Mouse (Mus musculus): ENCODE data around the gene Sox18.

Gene Sox18

DNA sequence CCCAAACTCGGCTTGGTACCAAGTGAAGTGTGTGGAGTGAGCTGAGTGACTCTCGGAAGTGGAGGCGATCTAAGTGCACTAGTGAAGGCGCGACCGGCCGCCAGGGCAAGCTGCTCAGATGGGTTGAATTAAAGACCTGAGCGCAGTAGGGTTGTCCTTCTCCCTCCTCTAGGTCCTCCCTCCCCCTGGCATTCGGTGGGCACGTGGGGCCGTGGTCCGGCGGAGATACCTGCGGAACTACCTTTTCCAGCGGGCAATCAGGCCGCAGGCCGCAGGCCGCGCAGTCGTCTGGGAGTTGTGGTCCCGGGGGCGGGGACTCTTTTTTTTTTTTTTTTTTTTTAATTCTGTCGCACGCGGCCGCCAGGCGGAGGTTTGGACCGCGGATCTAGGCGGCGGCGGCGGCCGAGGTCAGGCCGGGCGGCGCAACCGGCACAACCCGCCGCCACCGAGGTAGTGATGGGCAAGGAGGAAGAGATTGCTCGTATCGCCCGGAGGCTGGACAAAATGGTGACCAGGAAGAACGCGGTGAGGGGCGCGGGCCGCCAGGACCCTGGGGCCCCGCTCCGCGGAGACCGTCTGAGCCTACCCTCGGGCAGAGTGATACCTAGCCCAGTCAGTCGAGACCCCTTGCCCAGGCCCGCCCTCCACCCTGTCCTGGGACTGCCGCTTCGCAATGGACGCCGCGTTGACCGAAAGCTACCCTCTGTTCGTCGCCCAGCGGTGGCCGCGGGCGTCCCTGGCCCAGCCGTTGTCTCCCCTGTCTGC lies 8.7 kb upstream of the Sox18 start, which contains the start of gene Tcea2:
Tcea2 (plus strand) TSS at position 360 of the 765 bp plus-strand sequence.
- peak; percentile 78 for DNase-seq

DNA sequence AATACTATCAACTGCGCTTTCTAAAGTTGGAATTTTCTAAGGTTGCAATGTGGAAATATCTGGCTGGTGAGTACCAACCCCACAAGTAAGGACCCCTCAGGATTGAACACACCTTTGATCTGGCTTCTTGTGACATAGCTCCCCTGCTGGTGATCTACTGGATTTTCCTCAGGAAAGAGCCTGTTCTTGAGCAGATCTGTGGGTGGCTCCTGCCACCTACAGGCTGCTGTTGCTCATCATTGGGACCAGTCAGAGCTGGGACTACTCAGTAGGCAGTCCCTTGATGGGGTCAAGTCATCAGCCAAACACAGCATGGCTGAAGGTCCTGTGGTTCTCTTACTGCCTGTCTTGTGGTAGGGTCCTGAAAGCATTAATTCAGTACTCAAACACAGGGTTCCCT lies 7.3 kb upstream of the Sox18 start:
- DNase-seq: peak; percentile 89

DNA sequence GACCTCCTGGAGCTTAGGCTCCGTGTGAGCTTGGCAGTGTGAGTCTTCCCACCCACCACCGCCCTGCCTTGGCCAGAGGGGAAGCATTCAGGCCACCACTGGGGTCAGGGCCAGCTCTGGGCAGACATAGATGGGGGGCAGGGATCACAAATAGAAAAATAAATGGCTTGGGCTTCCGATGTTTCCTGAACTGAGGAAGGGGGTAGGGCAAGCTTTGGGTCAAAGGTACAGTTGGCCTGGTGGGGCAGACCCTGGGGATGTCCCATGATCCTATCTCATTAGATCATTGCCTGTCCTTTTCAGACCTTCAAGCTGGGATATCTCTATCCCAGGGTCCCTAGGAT lies 6.3 kb upstream of the Sox18 start:
- DNase-seq: peak; percentile 60

DNA sequence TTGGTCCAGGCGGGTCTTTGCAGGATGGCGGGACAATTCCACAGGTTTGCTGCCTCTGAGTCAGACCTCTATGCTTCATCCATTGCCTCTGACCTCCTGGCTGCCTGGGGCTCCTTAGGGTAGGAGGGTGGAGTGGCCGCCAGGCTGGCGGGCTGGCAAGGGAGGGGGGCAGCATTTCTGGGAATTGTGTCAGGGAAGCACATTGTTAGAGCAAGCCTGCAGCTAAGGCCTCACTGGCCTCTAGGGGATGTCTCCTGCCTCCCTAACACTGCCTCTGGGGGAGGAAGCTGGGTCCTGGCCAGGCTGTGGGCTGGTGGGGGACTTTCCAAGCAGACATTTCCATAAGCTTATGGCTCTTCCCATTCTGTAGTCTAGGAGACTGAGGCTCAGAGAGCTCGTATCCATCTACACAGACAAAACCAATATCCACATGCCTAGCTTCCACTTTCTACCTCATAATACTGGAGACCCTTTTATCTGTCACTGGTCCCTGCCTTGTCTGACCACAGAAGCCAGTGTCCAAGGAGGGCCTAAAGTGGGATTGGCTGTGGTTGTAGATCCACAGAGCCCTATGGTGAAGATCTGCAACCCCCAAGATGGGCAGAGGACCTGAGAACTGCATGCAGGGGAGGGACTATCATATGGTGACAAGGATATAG lies 5.8 kb upstream of the Sox18 start:
- DNase-seq: peak; percentile 82

DNA sequence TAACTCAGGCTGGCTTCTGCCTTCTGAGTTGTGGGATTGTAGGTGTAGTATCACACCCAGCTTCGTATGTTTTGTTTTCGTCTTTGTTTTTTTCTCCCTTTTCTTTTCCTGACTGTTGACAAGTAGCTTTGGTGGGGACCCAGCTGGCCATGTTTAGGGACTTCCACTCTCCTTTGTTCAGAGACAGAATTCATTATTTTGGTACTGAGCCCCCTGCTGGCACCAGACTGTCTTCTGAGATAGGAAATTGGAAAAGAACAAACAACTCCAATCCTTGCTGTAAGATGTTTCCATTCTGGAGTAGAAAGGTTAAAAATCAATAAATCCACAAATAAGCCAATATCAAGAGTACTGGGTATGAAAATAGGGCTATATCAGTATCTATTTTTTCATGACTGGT lies 5.0 kb upstream of the Sox18 start:
- peak; percentile 65 for DNase-seq

DNA sequence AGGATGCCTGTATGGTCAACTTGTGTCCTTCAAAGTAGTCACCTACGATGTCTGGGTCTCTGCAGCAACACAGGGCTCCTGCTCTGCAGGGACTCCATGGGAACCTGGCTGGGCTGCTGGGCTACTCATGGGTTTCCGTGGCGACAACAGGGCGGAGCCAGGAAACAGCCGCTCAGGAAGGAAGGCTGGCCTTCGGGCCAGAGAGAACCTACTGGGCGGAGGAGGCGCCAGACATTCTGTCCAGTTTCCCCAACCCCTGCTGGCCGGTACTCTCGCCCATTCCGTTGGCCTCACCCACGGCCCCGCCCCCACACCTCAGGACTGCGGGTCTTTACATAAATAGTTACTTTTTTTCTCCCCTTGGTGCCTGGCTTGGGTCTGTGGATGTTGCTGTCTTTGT lies 4.0 kb upstream of the Sox18 start:
- peak; percentile 89 for DNase-seq

DNA sequence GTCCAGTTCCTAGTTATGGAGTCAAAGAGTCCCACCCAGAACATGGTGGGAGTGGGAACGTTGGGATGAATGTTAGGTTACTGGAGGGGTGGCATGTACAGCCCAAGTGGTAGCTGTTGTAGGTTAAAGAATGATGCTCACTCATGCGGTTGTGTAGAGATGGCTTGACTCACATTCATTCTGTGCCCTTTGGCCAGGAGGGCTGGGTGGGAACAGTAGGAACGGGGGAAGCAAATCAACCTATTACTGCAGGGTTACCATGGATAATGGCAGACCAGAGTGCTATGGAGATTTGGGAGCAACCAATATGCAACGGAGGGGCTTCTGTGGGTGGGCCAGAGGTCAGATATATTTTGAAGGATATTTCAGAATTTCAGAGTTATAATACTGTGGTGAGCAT lies 3.5 kb upstream of the Sox18 start:
- DNase-seq: no peak

DNA sequence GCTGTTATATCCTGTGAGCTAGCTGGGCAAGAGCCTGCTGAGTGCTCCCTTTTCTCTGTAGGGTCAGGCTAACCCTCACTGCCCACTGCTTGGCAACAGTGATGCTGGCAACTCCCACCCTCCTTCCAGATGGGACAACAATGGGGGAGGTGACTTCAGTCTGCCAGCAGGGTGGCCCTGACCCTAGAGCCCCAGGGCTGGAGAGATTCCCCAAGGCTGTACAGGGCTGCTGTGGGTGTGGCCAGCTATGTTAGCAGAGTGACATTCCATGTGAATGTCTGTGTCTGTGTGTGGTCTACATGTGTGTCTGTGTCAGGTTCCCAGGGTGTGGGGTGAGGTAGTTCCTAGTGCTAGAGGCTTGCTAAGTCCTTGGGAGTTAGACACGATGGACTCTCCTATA lies 2.1 kb upstream of the Sox18 start:
- peak; percentile 66 for DNase-seq

DNA sequence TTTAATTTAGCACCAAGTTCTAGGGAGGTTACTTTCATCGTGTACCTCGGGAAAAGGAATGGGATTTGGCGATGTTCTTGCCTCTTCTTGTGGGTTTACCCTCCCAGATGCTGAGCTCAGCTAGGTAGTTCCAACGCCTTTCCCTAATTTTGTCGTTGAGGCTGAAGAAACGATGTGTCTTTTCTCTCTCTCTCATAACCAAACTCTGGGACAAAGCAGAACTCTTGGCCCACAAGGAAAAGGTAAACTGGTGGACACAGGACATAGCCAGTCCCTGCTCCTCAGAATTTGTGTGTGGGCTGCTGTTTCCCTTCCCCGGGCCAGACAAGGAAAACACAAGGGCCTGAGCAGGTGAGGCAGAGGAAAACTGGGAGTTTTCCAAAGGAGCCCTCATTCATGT lies 544 bp upstream of the Sox18 start:
- DNase-seq: no peak

DNA sequence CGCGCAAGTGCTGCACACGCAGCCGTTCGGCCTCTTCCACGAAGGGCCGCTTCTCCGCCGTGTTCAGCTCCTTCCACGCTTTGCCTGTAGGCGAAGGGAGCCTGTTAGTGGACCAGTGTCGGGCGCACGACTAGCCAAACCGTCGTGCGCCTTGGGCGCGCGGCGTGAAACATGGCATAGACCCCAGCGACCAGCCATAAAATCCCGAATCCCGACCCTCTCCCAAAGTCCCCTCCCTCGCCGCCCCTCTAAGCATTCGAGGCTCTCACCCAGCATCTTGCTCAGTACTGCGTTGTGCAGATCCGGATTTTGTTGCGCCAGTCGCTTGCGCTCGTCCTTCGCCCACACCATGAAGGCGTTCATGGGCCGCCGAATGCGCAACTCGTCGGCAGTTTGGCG lies 528 bp downstream of the Sox18 start:
- no peak for DNase-seq

DNA sequence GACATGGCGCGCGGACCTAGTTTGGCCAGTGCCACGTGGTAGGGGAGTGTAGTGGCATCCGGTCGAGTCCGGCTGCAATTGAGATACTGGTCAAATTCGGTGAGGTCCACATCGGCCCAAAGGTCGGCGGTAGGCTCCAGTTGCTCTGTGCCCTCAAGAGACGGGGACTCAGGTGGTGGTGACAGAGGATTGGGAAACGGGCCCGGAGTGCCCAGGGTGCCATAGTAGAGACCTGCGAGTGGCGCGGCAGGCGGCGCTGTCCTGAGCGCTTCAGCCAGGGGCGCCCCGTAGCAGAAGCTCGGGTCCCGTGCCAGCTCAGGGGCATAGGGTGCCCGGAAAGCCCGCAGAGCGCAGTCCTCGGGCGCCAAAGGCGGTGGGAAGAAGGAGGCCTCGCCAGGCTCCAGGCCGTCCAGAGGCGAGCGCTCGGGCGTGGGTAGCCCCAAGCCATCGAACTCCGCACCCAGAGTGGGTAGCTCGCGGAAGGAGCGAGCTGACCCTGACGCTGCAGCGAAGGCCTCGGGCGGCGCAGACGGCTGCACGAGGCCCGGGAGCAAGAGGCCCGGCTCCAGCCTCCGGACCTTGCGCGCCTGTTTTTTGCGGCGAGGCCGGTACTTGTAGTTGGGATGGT lies 1.0 kb downstream of the Sox18 start:
- peak; percentile 40 for DNase-seq

DNA sequence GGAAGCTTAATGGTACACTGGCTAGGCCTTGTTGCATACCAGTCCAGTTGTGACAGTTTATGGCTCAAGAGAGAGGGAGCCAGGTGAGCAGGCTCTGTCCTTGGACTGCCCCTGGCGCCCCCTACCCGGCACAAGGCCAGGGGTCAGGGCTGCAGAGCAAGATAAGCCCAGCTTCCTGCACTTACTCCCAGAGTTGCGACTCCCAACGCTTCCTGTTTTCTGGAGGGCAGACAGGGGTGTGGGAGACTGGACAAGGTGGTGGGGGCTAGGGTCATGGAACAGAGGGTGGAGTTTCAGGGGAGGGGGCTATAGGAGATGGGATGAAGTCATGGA lies 8.2 kb downstream of the Sox18 start:
- peak; percentile 86 for DNase-seq

DNA sequence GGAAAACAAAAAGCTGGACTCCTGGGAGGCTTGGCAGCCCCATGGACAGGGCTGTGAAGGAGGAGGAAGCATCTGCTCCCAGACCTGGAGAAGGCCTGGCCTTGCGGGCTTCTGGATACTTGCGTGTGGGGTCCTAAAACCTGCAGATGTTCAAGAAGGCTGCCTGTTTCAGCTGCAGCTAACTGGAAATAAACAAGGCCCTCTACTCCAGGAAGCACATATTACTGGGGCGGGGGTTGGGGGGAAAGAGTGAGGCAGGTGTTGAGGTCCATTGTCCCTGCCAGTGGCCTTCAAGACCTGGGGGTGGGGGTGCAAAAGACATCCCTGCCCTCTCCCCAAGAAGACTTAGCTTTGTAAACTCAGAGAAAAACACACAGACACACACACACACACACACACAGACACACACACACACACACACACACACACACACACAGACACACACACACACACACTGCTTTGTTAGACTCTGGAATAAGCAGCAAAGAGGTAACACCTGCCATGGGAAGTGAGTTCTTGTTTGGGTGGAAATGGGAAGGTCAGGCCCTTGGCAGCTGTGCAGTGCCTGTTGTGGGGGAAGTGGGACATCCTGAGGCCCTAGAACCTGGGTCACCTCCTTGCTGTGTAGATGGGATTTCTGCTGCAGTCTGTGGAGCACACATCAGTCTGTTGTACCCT lies 8.7 kb downstream of the Sox18 start:
- DNase-seq: peak; percentile 53

DNA sequence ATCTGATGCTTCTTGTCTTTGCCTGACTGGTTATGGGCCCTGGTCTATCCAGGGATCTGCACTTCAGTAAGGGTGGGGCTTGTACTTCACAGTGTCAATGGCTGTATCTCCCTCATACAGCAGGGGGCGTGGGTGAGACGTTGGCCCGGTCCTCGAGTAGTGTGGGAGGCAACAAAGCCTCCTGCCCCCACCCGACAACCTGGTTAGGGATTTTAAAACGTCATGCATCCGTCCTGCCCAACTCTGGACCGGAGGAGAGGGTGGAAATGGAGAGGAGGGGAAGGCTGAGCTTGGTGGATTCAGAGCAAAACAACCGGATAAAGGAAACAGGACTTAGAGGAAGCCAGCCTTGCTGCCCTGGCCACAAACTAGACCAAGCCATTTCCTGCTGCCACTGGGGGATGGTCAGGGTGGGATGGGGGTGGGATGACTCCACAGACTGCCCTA lies 11.8 kb downstream of the Sox18 start:
- peak; percentile 96 for DNase-seq

DNA sequence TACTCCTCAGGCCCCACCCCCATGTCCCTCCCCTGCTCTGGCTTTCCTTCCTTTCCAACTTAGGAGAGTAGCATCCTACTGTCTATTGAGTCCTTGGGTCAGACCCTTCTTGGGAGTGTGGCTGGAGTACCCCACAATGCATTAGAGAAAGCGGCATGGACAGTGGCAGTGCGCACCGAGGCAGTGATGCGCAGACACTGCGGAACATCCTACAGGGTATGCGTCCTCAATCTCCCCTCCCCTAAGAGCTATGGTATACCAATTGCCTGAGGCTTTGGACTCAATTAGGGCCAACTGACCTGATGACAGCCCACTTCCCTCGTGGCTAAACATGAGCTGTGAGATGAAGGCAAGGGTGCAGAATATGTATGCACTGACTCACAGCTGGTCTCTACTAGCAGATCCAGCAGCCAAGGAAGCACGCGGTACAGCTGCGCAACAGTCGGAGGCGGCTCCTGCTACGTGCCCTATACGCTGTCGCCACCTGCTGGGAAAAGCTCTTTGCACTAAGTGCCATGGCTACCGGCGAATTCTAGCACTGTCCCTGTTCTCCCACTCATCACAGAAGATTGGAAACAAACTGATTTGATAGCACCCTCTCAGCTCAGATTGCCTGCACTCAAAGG lies 12.4 kb downstream of the Sox18 start:
- DNase-seq: peak; percentile 84

DNA sequence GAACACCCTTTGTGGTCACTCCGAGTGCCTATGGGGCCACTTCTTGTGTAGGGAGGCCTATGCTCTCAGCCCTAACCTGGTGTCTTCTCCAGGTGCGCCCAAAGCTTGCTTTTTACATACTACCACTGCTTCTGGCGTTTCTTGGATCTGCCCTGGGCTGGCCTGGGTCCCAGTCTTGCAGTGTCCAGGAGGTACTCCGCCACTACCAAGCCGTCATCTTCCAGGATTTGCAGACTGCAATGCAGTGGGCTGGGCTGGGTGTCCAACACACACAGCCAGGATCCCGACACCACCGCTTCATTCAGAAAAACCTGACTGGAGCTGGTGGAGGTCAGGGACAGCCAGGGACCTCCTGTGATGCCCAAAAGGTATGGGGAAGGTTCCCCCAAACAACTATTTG lies 12.9 kb downstream of the Sox18 start:
- no peak for DNase-seq

DNA sequence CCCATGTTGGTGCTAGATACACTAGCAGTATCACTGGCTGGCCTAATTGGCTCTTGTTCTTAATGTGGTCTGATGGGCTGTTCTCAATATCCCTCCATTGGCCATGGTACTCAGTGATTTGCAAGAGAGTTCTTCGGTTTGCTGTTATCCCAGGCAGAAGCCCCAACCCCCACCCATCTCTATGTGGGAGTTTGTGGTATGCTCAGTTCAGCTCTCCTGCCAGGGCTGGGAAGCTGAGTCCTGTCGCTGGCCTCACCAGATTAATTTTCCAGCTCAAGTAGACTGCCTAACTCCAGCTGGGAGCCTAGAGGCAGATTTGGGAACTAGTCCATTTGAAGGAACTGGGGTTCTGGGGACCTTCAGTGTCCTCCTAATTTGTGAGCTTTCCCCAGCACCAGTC lies 14.0 kb downstream of the Sox18 start:
- no peak for DNase-seq

DNA sequence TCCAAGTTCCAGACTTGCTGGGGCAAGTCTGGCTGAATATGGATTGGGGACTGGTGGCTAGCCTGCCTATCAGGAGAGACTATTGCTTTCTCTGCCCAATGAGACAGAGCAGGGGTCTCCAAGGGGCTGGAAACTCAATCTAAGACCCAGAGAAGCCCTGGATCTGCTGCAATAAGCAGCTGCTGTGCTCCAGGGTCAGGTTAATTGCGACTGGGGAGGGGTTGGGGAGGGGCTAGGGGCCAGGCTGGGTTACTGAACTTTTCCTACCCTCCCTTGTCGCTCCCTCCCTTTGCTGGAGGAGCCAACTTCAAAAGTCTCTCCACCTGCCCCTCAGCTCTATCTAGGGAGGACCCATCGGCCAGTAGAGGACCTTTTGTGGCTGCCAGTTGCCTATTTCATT lies 14.7 kb downstream of the Sox18 start, which contains the start of gene Gm29797:
Gm29797 (plus strand) TSS at position 301 of the 400 bp plus-strand sequence.
- DNase-seq: no peak

DNA sequence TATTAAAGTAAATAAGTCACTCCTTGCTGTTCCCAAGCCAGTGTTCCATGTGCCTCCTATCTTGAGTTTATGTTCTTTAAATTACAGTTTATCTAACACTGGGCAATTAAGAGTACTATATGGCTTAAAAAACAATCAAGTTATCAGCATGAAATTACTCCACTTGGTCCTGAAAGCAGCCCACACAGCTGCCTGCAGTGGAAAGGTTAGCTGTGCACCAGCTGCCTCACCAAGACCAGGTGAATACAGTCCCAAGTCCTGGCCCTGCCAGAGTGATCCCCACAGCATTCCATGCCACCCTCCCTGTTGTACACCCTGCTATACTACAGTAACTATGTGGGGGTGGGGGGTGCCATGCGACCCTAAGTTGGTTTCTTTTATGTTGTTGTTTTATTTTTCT lies 17.9 kb downstream of the Sox18 start:
- DNase-seq: no peak

DNA sequence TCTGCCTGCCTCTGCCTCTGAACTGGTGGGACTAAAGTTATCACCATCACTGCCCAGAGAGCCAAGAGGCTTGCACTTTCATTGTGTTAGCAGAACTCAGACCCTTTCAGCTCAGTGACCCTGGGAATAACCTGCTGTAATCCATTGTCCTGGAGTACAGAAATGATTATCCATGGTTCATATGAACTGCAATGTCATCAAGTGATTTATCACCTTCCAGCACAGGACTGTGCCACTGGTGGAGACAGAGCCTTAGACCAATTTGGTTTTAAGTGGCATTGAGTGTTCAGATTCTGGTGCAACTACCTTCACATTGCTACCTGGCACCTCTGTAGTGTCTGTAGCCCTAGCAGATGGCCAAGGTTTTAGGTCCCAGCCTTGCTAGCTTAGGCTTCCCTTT lies 18.4 kb downstream of the Sox18 start:
- no peak for DNase-seq

DNA sequence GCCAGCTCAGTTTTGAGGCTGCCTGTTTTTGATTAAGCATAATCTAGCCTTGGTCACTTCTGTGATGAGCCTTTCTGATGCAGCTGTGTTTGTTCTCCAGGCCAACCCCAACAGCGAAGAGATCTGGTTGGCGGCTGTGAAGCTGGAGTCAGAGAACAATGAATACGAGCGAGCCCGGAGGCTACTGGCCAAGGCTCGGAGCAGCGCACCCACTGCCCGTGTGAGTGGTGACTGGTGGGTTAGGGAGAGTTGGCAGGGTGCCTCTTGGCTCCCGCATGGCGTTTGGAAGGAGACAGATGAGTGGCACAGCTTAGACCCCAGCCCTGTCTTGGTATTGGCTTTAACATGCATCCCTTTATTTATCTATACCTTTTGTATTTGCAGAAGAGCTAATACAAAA lies 22.5 kb downstream of the Sox18 start:
- DNase-seq: no peak

DNA sequence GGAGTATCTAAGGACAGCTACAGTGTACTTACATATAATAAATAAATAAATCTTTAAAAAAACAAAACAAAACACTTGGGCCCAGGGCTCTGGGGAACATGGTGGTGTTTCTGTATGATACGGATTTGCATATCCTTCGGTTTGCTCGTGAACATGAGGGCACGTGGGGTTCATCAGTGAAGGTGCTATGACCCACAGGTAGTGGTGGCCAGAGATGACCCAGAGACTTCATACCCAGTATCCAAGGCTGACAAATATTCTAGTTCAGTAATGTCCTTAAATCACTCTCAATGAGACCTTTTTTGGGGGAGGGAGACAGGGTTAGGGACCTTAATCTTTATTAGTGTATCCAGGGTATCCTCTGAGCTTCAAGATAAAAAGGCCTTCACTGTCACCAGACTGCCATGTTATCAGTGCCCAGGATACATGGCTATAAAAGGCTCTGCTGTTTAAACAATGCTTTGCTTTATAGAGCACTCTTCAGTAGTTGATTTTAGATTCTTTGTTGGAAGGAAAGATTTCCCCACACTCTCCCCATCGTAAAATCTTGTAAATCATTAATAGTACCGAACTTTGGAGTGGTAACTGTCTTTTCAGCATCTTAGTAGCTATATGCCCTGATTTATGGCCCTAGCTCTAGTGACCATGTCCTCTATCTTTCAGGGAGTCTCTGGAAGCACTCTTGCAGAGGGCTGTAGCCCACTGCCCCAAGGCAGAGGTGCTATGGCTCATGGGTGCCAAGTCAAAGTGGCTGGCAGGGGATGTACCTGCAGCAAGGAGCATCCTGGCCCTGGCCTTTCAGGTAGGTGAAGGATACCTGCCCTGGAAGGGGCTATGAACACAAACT lies 24.6 kb downstream of the Sox18 start:
- DNase-seq: no peak
